Mouse (Mus musculus): ENCODE measurements around the gene Chic2. TPM values are rescaled to one million over a fixed set of nuclear protein-coding genes. Genes with fewer than 3 reads are reported as not detected.

Gene Chic2
- 16.5 and 16.6 TPM in 2 replicates for polyA plus RNA-seq (2012; rRNA removed)

- peaks cover 7% of the 10 kb centered on the region for H3K4me1 ChIP-seq (ENCODE audit: control insufficient read depth, insufficient read depth, low read length)
- H3K27ac ChIP-seq (ENCODE audit: insufficient read depth, low read length), result peak within 1 kb of the TSS; percentile 77
- WGBS, result under 1% methylated on average over 82 of the region's 90 CpGs
- DNase-seq, result peak; percentile 86 to 88
- H3K4me3 ChIP-seq (replicated peaks; ENCODE audit: insufficient read depth, low read depth, low read length), result peak within 1 kb of the TSS; percentile 96
- TF ChIP-seq CTCF (IDR thresholded peaks at IDR 0.05; ENCODE audit: borderline replicate concordance, insufficient read depth, low read depth, low read length) (no peak), POLR2A (IDR thresholded peaks at IDR 0.05; ENCODE audit: borderline replicate concordance, insufficient read depth, low read length) (no peak)
- no peaks in the 10 kb centered on the region for H3K27me3 ChIP-seq (ENCODE audit: control insufficient read depth, insufficient read depth, low read length)
Observed at GRCm38 (mm10) chr5:75044310-75044904, at the start of gene Chic2. Gene Chic2 (minus strand): TSS chr5:75044774.

GRCm38 (mm10) chr5:75085906-75086305 is 41.3 kb upstream of the Chic2 start:
- no peak for DNase-seq
- Histone ChIP-seq H3K27me3 (ENCODE audit: control insufficient read depth, insufficient read depth, low read length) (peaks cover 5% of the 10 kb centered on the region; the same call in 1 of the 2 replicates), H3K27ac (ENCODE audit: insufficient read depth, low read length) (no peak overlapping the region), H3K4me3 (replicated peaks; ENCODE audit: insufficient read depth, low read depth, low read length) (no peak overlapping the region), H3K4me1 (ENCODE audit: control insufficient read depth, insufficient read depth, low read length) (no peaks in the 10 kb centered on the region; the same call in 1 of the 2 replicates)
- 36% methylated on average over 4 of the region's 4 CpGs for WGBS
- TF ChIP-seq POLR2A (IDR thresholded peaks at IDR 0.05; ENCODE audit: borderline replicate concordance, insufficient read depth, low read length), result no peak
- no peak for TF ChIP-seq CTCF (IDR thresholded peaks at IDR 0.05; ENCODE audit: borderline replicate concordance, insufficient read depth, low read depth, low read length)

- no peak for TF ChIP-seq POLR2A (IDR thresholded peaks at IDR 0.05; ENCODE audit: borderline replicate concordance, insufficient read depth, low read length)
- no peak for TF ChIP-seq CTCF (IDR thresholded peaks at IDR 0.05; ENCODE audit: borderline replicate concordance, insufficient read depth, low read depth, low read length)
- Histone ChIP-seq H3K4me3 (replicated peaks; ENCODE audit: insufficient read depth, low read depth, low read length) (no peak overlapping the region), H3K27ac (ENCODE audit: insufficient read depth, low read length) (no peak overlapping the region), H3K4me1 (ENCODE audit: control insufficient read depth, insufficient read depth, low read length) (no peaks in the 10 kb centered on the region; the same call in 1 of the 2 replicates), H3K27me3 (ENCODE audit: control insufficient read depth, insufficient read depth, low read length) (peaks cover 5% of the 10 kb centered on the region; the same call in 1 of the 2 replicates)
- 4% methylated on average over 17 of the region's 17 CpGs for WGBS
- DNase-seq, result no peak
Observed at GRCm38 (mm10) chr5:75085521-75085875, 40.9 kb upstream of the Chic2 start.

GRCm38 (mm10) chr5:75084871-75085520 is 40.4 kb upstream of the Chic2 start:
- TF ChIP-seq CTCF (IDR thresholded peaks at IDR 0.05; ENCODE audit: borderline replicate concordance, insufficient read depth, low read depth, low read length) (no peak), POLR2A (IDR thresholded peaks at IDR 0.05; ENCODE audit: borderline replicate concordance, insufficient read depth, low read length) (no peak)
- H3K4me3 ChIP-seq (replicated peaks; ENCODE audit: insufficient read depth, low read depth, low read length), result no peak overlapping the region
- peaks cover 5% of the 10 kb centered on the region; the same call in 1 of the 2 replicates for H3K27me3 ChIP-seq (ENCODE audit: control insufficient read depth, insufficient read depth, low read length)
- WGBS, result 3% methylated on average over 25 of the region's 25 CpGs
- H3K4me1 ChIP-seq (ENCODE audit: control insufficient read depth, insufficient read depth, low read length), result no peaks in the 10 kb centered on the region; the same call in 1 of the 2 replicates
- DNase-seq, result no peak
- H3K27ac ChIP-seq (ENCODE audit: insufficient read depth, low read length), result no peak overlapping the region

GRCm38 (mm10) chr5:75084393-75084870 is 39.9 kb upstream of the Chic2 start:
- no peak overlapping the region for H3K4me3 ChIP-seq (replicated peaks; ENCODE audit: insufficient read depth, low read depth, low read length)
- no peak overlapping the region for H3K27ac ChIP-seq (ENCODE audit: insufficient read depth, low read length)
- DNase-seq, result no peak
- H3K27me3 ChIP-seq (ENCODE audit: control insufficient read depth, insufficient read depth, low read length), result peaks cover 5% of the 10 kb centered on the region; the same call in 1 of the 2 replicates
- H3K4me1 ChIP-seq (ENCODE audit: control insufficient read depth, insufficient read depth, low read length), result no peaks in the 10 kb centered on the region; the same call in 1 of the 2 replicates
- TF ChIP-seq POLR2A (IDR thresholded peaks at IDR 0.05; ENCODE audit: borderline replicate concordance, insufficient read depth, low read length) (no peak), CTCF (IDR thresholded peaks at IDR 0.05; ENCODE audit: borderline replicate concordance, insufficient read depth, low read depth, low read length) (no peak)
- WGBS, result 3% methylated on average over 8 of the region's 8 CpGs

GRCm38 (mm10) chr5:75083591-75084392 is 39.2 kb upstream of the Chic2 start:
- H3K27me3 ChIP-seq (ENCODE audit: control insufficient read depth, insufficient read depth, low read length), result peaks cover 5% of the 10 kb centered on the region; the same call in 1 of the 2 replicates
- H3K4me1 ChIP-seq (ENCODE audit: control insufficient read depth, insufficient read depth, low read length), result no peaks in the 10 kb centered on the region; the same call in 1 of the 2 replicates
- TF ChIP-seq POLR2A (IDR thresholded peaks at IDR 0.05; ENCODE audit: borderline replicate concordance, insufficient read depth, low read length), result no peak
- 3% methylated on average over 27 of the region's 27 CpGs for WGBS
- no peak for DNase-seq
- no peak overlapping the region for H3K27ac ChIP-seq (ENCODE audit: insufficient read depth, low read length)
- H3K4me3 ChIP-seq (replicated peaks; ENCODE audit: insufficient read depth, low read depth, low read length), result no peak overlapping the region

- H3K4me1 ChIP-seq (ENCODE audit: control insufficient read depth, insufficient read depth, low read length), result no peaks in the 10 kb centered on the region; the same call in 1 of the 2 replicates
- no peak overlapping the region for H3K27ac ChIP-seq (ENCODE audit: insufficient read depth, low read length)
- peaks cover 5% of the 10 kb centered on the region; the same call in 1 of the 2 replicates for H3K27me3 ChIP-seq (ENCODE audit: control insufficient read depth, insufficient read depth, low read length)
- WGBS, result 6% methylated on average over 14 of the region's 14 CpGs
- no peak for TF ChIP-seq POLR2A (IDR thresholded peaks at IDR 0.05; ENCODE audit: borderline replicate concordance, insufficient read depth, low read length)
- no peak for TF ChIP-seq CTCF (IDR thresholded peaks at IDR 0.05; ENCODE audit: borderline replicate concordance, insufficient read depth, low read depth, low read length)
- no peak overlapping the region for H3K4me3 ChIP-seq (replicated peaks; ENCODE audit: insufficient read depth, low read depth, low read length)
- no peak for DNase-seq
Observed at GRCm38 (mm10) chr5:75083061-75083460, 38.5 kb upstream of the Chic2 start.
